Mouse (Mus musculus): ENCODE results near the gene Hivep3. TPM values are rescaled to one million over a fixed set of nuclear protein-coding genes. Genes with fewer than 3 reads are reported as not detected.

The Hivep3 gene
- polyA plus RNA-seq, 1 experiment from 2014 or later, result 8.6 TPM

DNA sequence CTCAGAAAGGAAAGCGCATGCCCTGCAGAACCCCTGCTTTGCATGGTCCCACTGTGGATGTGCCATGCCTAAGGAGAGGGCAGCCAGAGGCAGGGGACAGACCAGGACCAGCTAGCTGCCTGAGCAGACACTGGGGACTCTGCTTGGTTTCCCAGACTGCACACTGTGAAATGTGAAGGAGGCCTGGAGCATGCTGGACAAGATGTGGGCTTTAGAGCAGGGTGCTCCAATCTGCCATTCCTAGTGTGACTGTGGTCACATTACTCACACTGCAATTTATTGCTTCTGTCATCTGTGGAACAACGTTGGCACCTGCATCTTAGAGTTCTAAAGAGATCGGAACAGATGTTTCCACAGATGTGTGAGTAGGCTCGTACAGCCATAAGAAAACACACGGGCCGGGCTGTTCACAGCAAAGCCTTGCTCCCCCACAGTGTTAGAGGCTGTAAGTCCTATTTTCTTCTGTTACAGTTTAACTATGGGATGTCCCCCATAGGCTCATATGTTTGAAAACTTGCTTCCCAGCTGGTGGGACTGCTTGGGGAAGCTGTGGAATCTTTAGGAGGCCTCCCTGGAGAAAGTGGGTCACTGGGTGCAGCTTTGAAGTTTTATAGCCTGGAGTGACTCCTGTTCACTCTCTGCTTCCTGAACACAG is 154.1 kb downstream of the Hivep3 start:
- ATAC-seq (ENCODE audit: insufficient number of reproducible peaks, insufficient read depth, low FRiP score, low read depth), result no peak
- WGBS, result 82% methylated on average over 6 of the region's 6 CpGs

DNA sequence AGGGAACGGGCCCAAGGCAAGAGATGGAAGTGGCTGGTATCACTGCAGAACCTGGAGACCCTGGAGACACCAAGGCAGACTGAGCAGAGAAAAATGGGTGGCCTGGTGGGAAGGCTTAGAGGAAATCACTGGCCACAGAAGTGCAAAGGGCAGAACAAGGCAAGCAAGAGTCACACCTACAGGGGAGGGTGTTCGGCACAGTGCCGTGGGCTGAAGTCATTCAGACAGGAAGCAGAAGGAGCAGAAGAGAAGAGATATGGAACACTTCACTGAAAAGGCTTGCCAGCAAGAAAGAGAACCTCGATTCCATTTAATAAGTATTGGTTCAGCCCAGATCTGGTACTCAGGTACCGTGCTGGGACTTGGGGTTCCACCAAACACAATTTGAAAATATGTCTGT is 156.2 kb downstream of the Hivep3 start:
- no peak overlapping the region for H3K9ac ChIP-seq (replicated peaks; ENCODE audit: low read depth, low read length)
- H3K27me3 ChIP-seq (ENCODE audit: control insufficient read depth, insufficient read depth, low read length), result no peaks in the 10 kb centered on the region
- no peaks in the 10 kb centered on the region for H3K9me3 ChIP-seq (ENCODE audit: control insufficient read depth, low read depth, low read length)
- ATAC-seq (ENCODE audit: insufficient number of reproducible peaks, insufficient read depth, low FRiP score, low read depth), result no peak
- no peak overlapping the region for H3K27ac ChIP-seq (ENCODE audit: low read length)
- no peaks in the 10 kb centered on the region for H3K4me1 ChIP-seq (ENCODE audit: control insufficient read depth, insufficient read depth, low read length)
- no peak overlapping the region for H3K4me2 ChIP-seq (replicated peaks; ENCODE audit: low read depth, low read length)
- 71% methylated on average over 5 of the region's 5 CpGs for WGBS
- H3K36me3 ChIP-seq (ENCODE audit: control insufficient read depth, insufficient read depth, low read length), result no peaks in the 10 kb centered on the region
- H3K4me3 ChIP-seq (ENCODE audit: low read depth, low read length), result no peak overlapping the region

More for the DNA sequence above, 154.1 kb downstream of the Hivep3 start:
- Histone ChIP-seq H3K4me3 (ENCODE audit: low read depth, low read length) (no peak overlapping the region), H3K9me3 (ENCODE audit: control insufficient read depth, low read depth, low read length) (no peaks in the 10 kb centered on the region), H3K36me3 (ENCODE audit: control insufficient read depth, insufficient read depth, low read length) (no peaks in the 10 kb centered on the region), H3K27me3 (ENCODE audit: control insufficient read depth, insufficient read depth, low read length) (no peaks in the 10 kb centered on the region), H3K9ac (replicated peaks; ENCODE audit: low read depth, low read length) (no peak overlapping the region), H3K4me1 (ENCODE audit: control insufficient read depth, insufficient read depth, low read length) (no peaks in the 10 kb centered on the region), H3K27ac (ENCODE audit: low read length) (no peak overlapping the region), H3K4me2 (replicated peaks; ENCODE audit: low read depth, low read length) (no peak overlapping the region)

DNA sequence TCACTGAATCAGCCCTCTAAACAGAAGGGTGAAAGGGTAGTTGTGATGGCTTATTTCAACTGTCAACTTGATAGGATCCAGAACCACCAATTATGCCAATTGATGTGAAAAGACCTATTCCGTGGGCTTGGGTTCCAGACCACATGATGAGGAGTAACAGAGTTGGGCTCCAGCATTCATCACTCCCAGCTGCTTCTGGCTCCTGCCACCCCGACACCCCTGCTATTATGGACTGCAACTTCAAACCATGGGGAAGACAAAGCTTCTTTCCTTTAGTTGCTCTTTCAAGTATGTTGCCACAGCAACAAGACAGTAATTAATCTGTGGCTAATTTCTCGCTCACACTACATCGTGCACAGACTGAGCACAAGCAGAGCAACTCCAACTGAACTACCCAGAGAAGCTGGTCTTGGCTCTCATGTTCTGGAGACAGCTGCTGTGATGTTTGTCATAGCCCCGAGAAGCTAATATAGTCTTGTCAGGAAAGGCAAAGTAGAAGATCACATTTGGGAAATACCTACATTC is 159.7 kb downstream of the Hivep3 start:
- Histone ChIP-seq H3K9ac (replicated peaks; ENCODE audit: low read depth, low read length) (no peak overlapping the region), H3K9me3 (ENCODE audit: control insufficient read depth, low read depth, low read length) (no peaks in the 10 kb centered on the region), H3K27me3 (ENCODE audit: control insufficient read depth, insufficient read depth, low read length) (no peaks in the 10 kb centered on the region), H3K36me3 (ENCODE audit: control insufficient read depth, insufficient read depth, low read length) (no peaks in the 10 kb centered on the region), H3K4me1 (ENCODE audit: control insufficient read depth, insufficient read depth, low read length) (no peaks in the 10 kb centered on the region), H3K27ac (ENCODE audit: low read length) (no peak overlapping the region), H3K4me3 (ENCODE audit: low read depth, low read length) (no peak overlapping the region), H3K4me2 (replicated peaks; ENCODE audit: low read depth, low read length) (no peak overlapping the region)
- 38% methylated on average over 5 of the region's 5 CpGs for WGBS
- no peak for ATAC-seq (ENCODE audit: insufficient number of reproducible peaks, insufficient read depth, low FRiP score, low read depth)

DNA sequence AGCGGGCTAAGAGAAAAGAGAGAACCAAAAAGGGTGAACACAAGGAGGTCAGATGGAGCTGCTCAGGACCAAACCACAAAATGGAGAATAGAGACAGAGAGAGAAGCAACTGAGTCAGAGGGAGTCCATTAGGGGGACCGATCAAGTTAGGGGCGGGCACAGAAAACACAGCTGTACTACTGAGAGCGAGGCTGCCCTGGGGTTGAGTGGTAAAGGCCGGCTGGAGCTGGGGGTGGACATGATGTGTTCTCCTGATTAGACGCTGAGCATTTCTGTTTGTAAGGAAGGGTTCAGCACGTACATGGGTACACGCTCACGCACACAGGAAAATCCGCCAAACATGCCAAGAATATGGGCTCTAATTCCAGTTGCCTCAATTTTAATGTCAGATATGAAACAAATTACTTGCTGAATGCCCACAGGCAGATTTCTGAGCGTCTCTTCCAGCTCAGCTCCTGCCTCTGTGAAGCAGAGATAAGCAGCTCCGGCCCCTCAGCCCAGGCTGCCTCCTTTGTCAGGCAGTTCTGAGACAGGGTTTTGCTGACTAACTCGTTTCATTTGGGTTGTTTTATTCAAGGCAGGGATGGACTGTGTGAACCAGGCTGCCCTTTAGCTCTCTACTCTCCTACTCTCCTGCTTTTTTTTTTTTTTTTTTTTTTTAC is 161.3 kb downstream of the Hivep3 start:
- peak; percentile 56; the same call in 1 of the 2 replicates for ATAC-seq (ENCODE audit: insufficient number of reproducible peaks, insufficient read depth, low FRiP score, low read depth)
- H3K36me3 ChIP-seq (ENCODE audit: control insufficient read depth, insufficient read depth, low read length), result no peaks in the 10 kb centered on the region
- no peak overlapping the region for H3K4me3 ChIP-seq (ENCODE audit: low read depth, low read length)
- H3K27ac ChIP-seq (ENCODE audit: low read length), result no peak overlapping the region
- no peaks in the 10 kb centered on the region for H3K27me3 ChIP-seq (ENCODE audit: control insufficient read depth, insufficient read depth, low read length)
- H3K9me3 ChIP-seq (ENCODE audit: control insufficient read depth, low read depth, low read length), result no peaks in the 10 kb centered on the region
- 61% methylated on average over 13 of the region's 13 CpGs for WGBS
- H3K4me1 ChIP-seq (ENCODE audit: control insufficient read depth, insufficient read depth, low read length), result no peaks in the 10 kb centered on the region
- H3K4me2 ChIP-seq (replicated peaks; ENCODE audit: low read depth, low read length), result no peak overlapping the region
- no peak overlapping the region for H3K9ac ChIP-seq (replicated peaks; ENCODE audit: low read depth, low read length)

GRCm38 (mm10) chr4:119895504-119895903 is 161.9 kb downstream of the Hivep3 start:
- Histone ChIP-seq H3K27ac (ENCODE audit: low read length) (no peak overlapping the region), H3K4me3 (ENCODE audit: low read depth, low read length) (no peak overlapping the region), H3K4me2 (replicated peaks; ENCODE audit: low read depth, low read length) (no peak overlapping the region), H3K36me3 (ENCODE audit: control insufficient read depth, insufficient read depth, low read length) (no peaks in the 10 kb centered on the region), H3K9me3 (ENCODE audit: control insufficient read depth, low read depth, low read length) (no peaks in the 10 kb centered on the region), H3K9ac (replicated peaks; ENCODE audit: low read depth, low read length) (no peak overlapping the region), H3K27me3 (ENCODE audit: control insufficient read depth, insufficient read depth, low read length) (no peaks in the 10 kb centered on the region), H3K4me1 (ENCODE audit: control insufficient read depth, insufficient read depth, low read length) (no peaks in the 10 kb centered on the region)
- 80% methylated on average over 5 of the region's 5 CpGs for WGBS
- no peak for ATAC-seq (ENCODE audit: insufficient number of reproducible peaks, insufficient read depth, low FRiP score, low read depth)

DNA sequence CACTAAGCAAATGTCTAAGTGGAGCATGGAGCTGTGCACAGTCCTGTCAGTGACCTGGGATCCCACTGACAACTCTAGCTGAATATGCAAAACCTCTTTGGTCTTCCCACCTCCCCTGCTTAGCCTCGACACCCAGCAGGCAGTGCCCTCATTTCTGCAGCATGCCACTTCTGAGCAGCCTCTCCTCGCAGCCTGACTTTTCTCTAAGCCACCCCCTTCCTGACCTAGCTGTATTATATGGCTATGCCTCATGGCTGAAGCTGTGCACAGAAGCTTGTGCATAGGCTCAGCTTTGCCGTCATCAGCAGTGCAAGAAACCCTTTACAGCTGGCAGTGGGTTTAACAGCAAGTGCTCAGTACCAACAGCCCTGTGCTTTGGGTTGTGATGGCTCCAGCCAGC is 163.0 kb downstream of the Hivep3 start:
- Histone ChIP-seq H3K9ac (replicated peaks; ENCODE audit: low read depth, low read length) (no peak overlapping the region), H3K4me1 (ENCODE audit: control insufficient read depth, insufficient read depth, low read length) (no peaks in the 10 kb centered on the region), H3K27me3 (ENCODE audit: control insufficient read depth, insufficient read depth, low read length) (no peaks in the 10 kb centered on the region), H3K9me3 (ENCODE audit: control insufficient read depth, low read depth, low read length) (no peaks in the 10 kb centered on the region), H3K27ac (ENCODE audit: low read length) (no peak overlapping the region), H3K4me2 (replicated peaks; ENCODE audit: low read depth, low read length) (no peak overlapping the region), H3K4me3 (ENCODE audit: low read depth, low read length) (no peak overlapping the region), H3K36me3 (ENCODE audit: control insufficient read depth, insufficient read depth, low read length) (no peaks in the 10 kb centered on the region)
- WGBS, result 61% methylated on average over 3 of the region's 3 CpGs
- ATAC-seq (ENCODE audit: insufficient number of reproducible peaks, insufficient read depth, low FRiP score, low read depth), result no peak

DNA sequence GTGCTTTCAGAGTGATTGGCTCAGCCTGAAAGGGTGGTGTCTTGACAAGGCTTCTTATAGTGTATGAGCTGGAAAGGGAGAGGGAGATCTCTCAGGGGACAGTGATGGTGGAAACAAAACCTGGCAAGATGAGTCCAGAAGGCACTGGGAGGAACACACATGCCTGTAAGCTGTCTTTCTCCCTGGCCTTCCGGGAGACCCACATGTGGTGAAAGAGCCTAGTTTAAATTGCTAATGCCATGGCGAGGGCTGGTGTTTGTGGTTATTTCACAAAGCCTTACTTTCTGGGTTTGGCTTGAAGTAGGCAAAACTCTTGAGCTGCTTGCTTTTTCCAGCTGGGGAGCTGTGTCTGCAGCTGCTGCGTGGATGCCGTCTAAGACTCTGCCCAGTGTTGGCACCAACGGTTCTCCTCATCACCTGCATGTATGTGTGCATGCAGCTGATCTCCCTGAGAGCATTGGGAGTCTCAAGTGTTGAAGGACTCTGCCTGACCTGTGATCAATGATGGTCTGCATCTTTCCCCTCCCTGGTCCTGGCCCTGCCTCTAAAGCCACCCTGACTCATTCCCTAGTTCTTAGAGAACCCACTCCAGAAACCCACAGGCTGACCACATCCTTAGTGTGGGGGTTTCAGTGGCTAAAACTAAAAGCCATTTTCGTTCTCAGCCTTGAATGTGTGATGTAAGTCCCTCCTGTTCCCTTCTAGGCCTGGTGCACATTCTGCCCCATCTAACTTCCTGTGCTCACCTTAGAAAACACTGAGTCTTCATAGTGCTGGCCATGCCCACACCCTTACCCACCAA is 163.7 kb downstream of the Hivep3 start:
- H3K4me3 ChIP-seq (ENCODE audit: low read depth, low read length), result no peak overlapping the region
- no peak overlapping the region for H3K27ac ChIP-seq (ENCODE audit: low read length)
- no peaks in the 10 kb centered on the region for H3K4me1 ChIP-seq (ENCODE audit: control insufficient read depth, insufficient read depth, low read length)
- H3K4me2 ChIP-seq (replicated peaks; ENCODE audit: low read depth, low read length), result no peak overlapping the region
- no peaks in the 10 kb centered on the region for H3K9me3 ChIP-seq (ENCODE audit: control insufficient read depth, low read depth, low read length)
- no peak for ATAC-seq (ENCODE audit: insufficient number of reproducible peaks, insufficient read depth, low FRiP score, low read depth)
- H3K9ac ChIP-seq (replicated peaks; ENCODE audit: low read depth, low read length), result no peak overlapping the region
- no peaks in the 10 kb centered on the region for H3K36me3 ChIP-seq (ENCODE audit: control insufficient read depth, insufficient read depth, low read length)
- WGBS, result 74% methylated on average over 6 of the region's 6 CpGs
- H3K27me3 ChIP-seq (ENCODE audit: control insufficient read depth, insufficient read depth, low read length), result no peaks in the 10 kb centered on the region

Measured in stomach, embryonic 14.5 days (tissue).